Mouse (Mus musculus) MEL (cell line): ENCODE results near the gene Lrrc34.

ENCODE experiments used
- CTCF ChIP-seq, 3 experiments: IDR thresholded peaks in 2 of 3; conservative IDR thresholded peaks in 1 of 3; 2 replicates each; pipeline ENCODE4 v1.5.1; 2011 to 2012; ENCODE audit warnings: low read length in 3 of 3, low read depth in 2 of 3, mild to moderate bottlenecking in 2 of 3, improper control_type of control experiment in 1 of 3, inconsistent platforms in 1 of 3, mixed read lengths in 1 of 3, moderate library complexity in 1 of 3; ENCODE audit not compliant: control insufficient read depth in 1 of 3, insufficient read depth in 1 of 3, poor library complexity in 1 of 3, severe bottlenecking in 1 of 3
- E2F4 ChIP-seq: IDR thresholded peaks from 2 replicates; pipeline ENCODE4 v1.6.1; 2011; ENCODE audit warnings: low read depth, low read length, improper control_type of control experiment, borderline replicate concordance
- EP300 ChIP-seq, 2 experiments: IDR thresholded peaks; 2 replicates each; pipeline ENCODE4 v1.6.1; 2011; ENCODE audit warnings: improper control_type of control experiment in 2 of 2, low read length in 2 of 2, low read depth in 1 of 2, mild to moderate bottlenecking in 1 of 2
- JUND ChIP-seq: IDR thresholded peaks from 2 replicates; pipeline ENCODE4 v1.6.1; 2011; ENCODE audit warnings: low read depth, mild to moderate bottlenecking, improper control_type of control experiment, low read length
- KAT2A ChIP-seq: conservative IDR thresholded peaks from 2 replicates; pipeline ENCODE4 v1.6.1; 2012; ENCODE audit warnings: low read depth, low read length, improper control_type of control experiment, inconsistent platforms
- MAFK ChIP-seq: IDR thresholded peaks from 2 replicates; pipeline ENCODE4 v1.6.1; 2011; ENCODE audit warnings: low read depth, mild to moderate bottlenecking, low read length, improper control_type of control experiment, borderline replicate concordance
- MAZ ChIP-seq: IDR thresholded peaks from 2 replicates; pipeline ENCODE4 v1.6.1; 2012; ENCODE audit warnings: low read depth, mild to moderate bottlenecking, inconsistent platforms, low read length, improper control_type of control experiment
- MEF2A ChIP-seq: IDR thresholded peaks from 2 replicates; pipeline ENCODE4 v1.6.1; 2014; ENCODE audit warnings: low read depth, mild to moderate bottlenecking, inconsistent platforms, low read length, improper control_type of control experiment; ENCODE audit not compliant: poor library complexity, insufficient replicate concordance, severe bottlenecking; ENCODE audit errors: extremely low read depth
- MXI1 ChIP-seq: IDR thresholded peaks from 2 replicates; pipeline ENCODE4 v1.6.1; 2011; ENCODE audit warnings: mild to moderate bottlenecking, low read depth, low read length, improper control_type of control experiment
- POLR2A ChIP-seq, 2 experiments: IDR thresholded peaks; 2 replicates each; pipeline ENCODE4 v1.6.1; 2011 to 2012; ENCODE audit warnings: low read length in 2 of 2, mild to moderate bottlenecking in 2 of 2, control low read depth in 1 of 2, improper control_type of control experiment in 1 of 2, low read depth in 1 of 2, moderate library complexity in 1 of 2; ENCODE audit not compliant: control insufficient read depth in 1 of 2, insufficient read depth in 1 of 2, poor library complexity in 1 of 2
- SMC3 ChIP-seq: IDR thresholded peaks from 2 replicates; pipeline ENCODE4 v1.6.1; 2011; ENCODE audit warnings: low read depth, low read length, improper control_type of control experiment
- TAL1 ChIP-seq: IDR thresholded peaks from 2 replicates; pipeline ENCODE4 v1.6.1; 2012; ENCODE audit warnings: mild to moderate bottlenecking, inconsistent platforms, low read length, moderate library complexity, mixed read lengths
- USF1 ChIP-seq: IDR thresholded peaks from 2 replicates; pipeline ENCODE4 v1.6.1; 2014; ENCODE audit warnings: low read depth, mild to moderate bottlenecking, inconsistent platforms, low read length, improper control_type of control experiment, moderate library complexity

- TF ChIP-seq MEF2A (no peak), TAL1 (no peak), POLR2A (IDR thresholded peaks at IDR 0.05; ENCODE audit: control insufficient read depth in 1 of 2, insufficient read depth in 1 of 2, low read depth in 1 of 2, low read length in 2 of 2, poor library complexity in 1 of 2) (no peak), E2F4 (no peak), MAFK (no peak), CTCF (IDR thresholded peaks at IDR 0.05 in 2 of 3, conservative IDR thresholded peaks at IDR 0.05 in 1 of 3; ENCODE audit: control insufficient read depth in 1 of 3, insufficient read depth in 1 of 3, low read depth in 2 of 3, low read length in 3 of 3, poor library complexity in 1 of 3, severe bottlenecking in 1 of 3) (no peak), EP300 (IDR thresholded peaks at IDR 0.05; ENCODE audit: low read depth in 1 of 2, low read length in 2 of 2) (no peak), JUND (no peak), MAZ (no peak), MXI1 (no peak), SMC3 (no peak), KAT2A (no peak), USF1 (no peak)
Observed at GRCm38 (mm10) chr3:30650062-30650841, 2.6 kb upstream of the Lrrc34 start.
